Comparison of ENCODE assay signal across 27 mouse cellular contexts in genomic region chr11:77748996-77749395, GRCm38 (mm10). TPM values are rescaled to one million over a fixed set of nuclear protein-coding genes. Genes with fewer than 3 reads are reported as not detected.
DNase-seq lines count a peak whose midpoint lies in the region; ATAC-seq and TF ChIP-seq lines count a peak whose summit lies in the region.
"Had no signal": no experiment of that assay in that cellular context is flagged by ENCODE, and none has a peak within 500 bp of the region (broad histone marks: within the 10 kb centered on the region; RNA-seq: fewer than 3 reads in every experiment).

No protein-coding gene starts in this region.

- H3K9ac ChIP-seq in hindbrain, postnatal 0 days (replicated peaks; ENCODE audit: low read length), result no peak overlapping the region
- no peak overlapping the region for H3K9ac ChIP-seq in hindbrain, embryonic 16.5 days (ENCODE audit: low read depth, low read length)
- no peak overlapping the region for H3K9ac ChIP-seq in midbrain, postnatal 0 days (replicated peaks; ENCODE audit: low read length, poor library complexity, severe bottlenecking)
- H3K9ac ChIP-seq in midbrain, embryonic 16.5 days (ENCODE audit: low read depth, low read length), result no peak overlapping the region
- H3K9ac ChIP-seq: embryonic facial prominence, embryonic 13.5 days; embryonic facial prominence, embryonic 15.5 days; forebrain, embryonic 12.5 days had no signal

- 51% methylated on average over 5 of the region's 5 CpGs for WGBS in hindbrain, postnatal 0 days
- WGBS in hindbrain, embryonic 16.5 days, result 69% methylated on average over 5 of the region's 5 CpGs
- 77% methylated on average over 5 of the region's 5 CpGs for WGBS in midbrain, postnatal 0 days
- WGBS in midbrain, embryonic 16.5 days, result 77% methylated on average over 5 of the region's 5 CpGs

- H3K36me3 ChIP-seq in hindbrain, postnatal 0 days (ENCODE audit: insufficient read depth, low read length), result no peaks in the 10 kb centered on the region
- no peaks in the 10 kb centered on the region for H3K36me3 ChIP-seq in hindbrain, embryonic 16.5 days (ENCODE audit: control insufficient read depth, insufficient read depth, low read length)
- no peaks in the 10 kb centered on the region for H3K36me3 ChIP-seq in midbrain, postnatal 0 days (ENCODE audit: insufficient read depth, low read length)
- no peaks in the 10 kb centered on the region for H3K36me3 ChIP-seq in midbrain, embryonic 16.5 days (ENCODE audit: control insufficient read depth, insufficient read depth, low read length)
- H3K36me3 ChIP-seq: embryonic facial prominence, embryonic 13.5 days; embryonic facial prominence, embryonic 15.5 days; forebrain, embryonic 10.5 days; forebrain, embryonic 12.5 days had no signal

- no peaks in the 10 kb centered on the region for H3K27me3 ChIP-seq in hindbrain, postnatal 0 days (ENCODE audit: insufficient read depth, low read length)
- no peaks in the 10 kb centered on the region for H3K27me3 ChIP-seq in hindbrain, embryonic 16.5 days (replicated peaks; ENCODE audit: control insufficient read depth, insufficient read depth, low read length)
- no peaks in the 10 kb centered on the region for H3K27me3 ChIP-seq in midbrain, postnatal 0 days (ENCODE audit: insufficient read depth, low read length)
- H3K27me3 ChIP-seq in midbrain, embryonic 16.5 days (ENCODE audit: control insufficient read depth, insufficient read depth, low read depth, low read length), result no peaks in the 10 kb centered on the region
- H3K27me3 ChIP-seq: embryonic facial prominence, embryonic 13.5 days; embryonic facial prominence, embryonic 15.5 days; forebrain, embryonic 12.5 days had no signal

- TF ChIP-seq CTCF in hindbrain, postnatal 0 days (IDR thresholded peaks at IDR 0.05; ENCODE audit: low read depth), result no peak
- TF ChIP-seq CTCF in midbrain, postnatal 0 days (IDR thresholded peaks at IDR 0.05), result no peak

- no peak overlapping the region for H3K4me3 ChIP-seq in hindbrain, postnatal 0 days (ENCODE audit: low read length)
- no peak overlapping the region for H3K4me3 ChIP-seq in hindbrain, embryonic 16.5 days (ENCODE audit: low read length)
- no peak overlapping the region for H3K4me3 ChIP-seq in midbrain, postnatal 0 days (ENCODE audit: low read depth, low read length)
- no peak overlapping the region for H3K4me3 ChIP-seq in midbrain, embryonic 16.5 days (ENCODE audit: low read depth, low read length)
- H3K4me3 ChIP-seq: embryonic facial prominence, embryonic 13.5 days; embryonic facial prominence, embryonic 15.5 days; erythroblast, embryonic 14.5 days; forebrain, embryonic 10.5 days; forebrain, embryonic 12.5 days had no signal

- no peak for ATAC-seq in hindbrain, postnatal 0 days
- no peak for ATAC-seq in hindbrain, embryonic 16.5 days
- no peak for ATAC-seq in midbrain, postnatal 0 days (ENCODE audit: low FRiP score)
- ATAC-seq in midbrain, embryonic 16.5 days, result no peak
- ATAC-seq: forebrain, embryonic 14.5 days; forebrain, embryonic 16.5 days had no signal

- no peaks in the 10 kb centered on the region for H3K4me1 ChIP-seq in hindbrain, postnatal 0 days (ENCODE audit: insufficient read depth, low read length)
- no peaks in the 10 kb centered on the region for H3K4me1 ChIP-seq in hindbrain, embryonic 16.5 days (ENCODE audit: control insufficient read depth, insufficient read depth, low read depth, low read length)
- no peaks in the 10 kb centered on the region for H3K4me1 ChIP-seq in midbrain, postnatal 0 days (ENCODE audit: insufficient read depth, low read length)
- no peaks in the 10 kb centered on the region for H3K4me1 ChIP-seq in midbrain, embryonic 16.5 days (ENCODE audit: control insufficient read depth, insufficient read depth, low read length)
- H3K4me1 ChIP-seq: embryonic facial prominence, embryonic 13.5 days; embryonic facial prominence, embryonic 15.5 days; forebrain, embryonic 10.5 days; forebrain, embryonic 12.5 days had no signal

- no peak overlapping the region for H3K4me2 ChIP-seq in hindbrain, postnatal 0 days (ENCODE audit: low read depth, low read length)
- H3K4me2 ChIP-seq in hindbrain, embryonic 16.5 days (ENCODE audit: low read length), result no peak overlapping the region
- no peak overlapping the region for H3K4me2 ChIP-seq in midbrain, postnatal 0 days (ENCODE audit: low read depth, low read length, poor library complexity, severe bottlenecking)
- H3K4me2 ChIP-seq in midbrain, embryonic 16.5 days (ENCODE audit: low read length), result no peak overlapping the region
- H3K4me2 ChIP-seq: embryonic facial prominence, embryonic 13.5 days; embryonic facial prominence, embryonic 15.5 days; forebrain, embryonic 12.5 days had no signal

- H3K27ac ChIP-seq in hindbrain, postnatal 0 days, result no peak overlapping the region
- H3K27ac ChIP-seq in hindbrain, embryonic 16.5 days (ENCODE audit: low read depth, low read length), result no peak overlapping the region
- H3K27ac ChIP-seq in midbrain, postnatal 0 days (ENCODE audit: low read depth, low read length), result no peak overlapping the region
- H3K27ac ChIP-seq in midbrain, embryonic 16.5 days (ENCODE audit: low read length), result no peak overlapping the region
- H3K27ac ChIP-seq: embryonic facial prominence, embryonic 13.5 days; embryonic facial prominence, embryonic 15.5 days; forebrain, embryonic 10.5 days; forebrain, embryonic 12.5 days had no signal

- DNase-seq in adrenal gland, postnatal 14 days, result peak; percentile 59
- no peak for DNase-seq in adrenal gland, postnatal 25 days
- peak; percentile 33 for DNase-seq in hindbrain, postnatal 0 days (ENCODE audit: low spot score)
- DNase-seq in midbrain, postnatal 0 days (ENCODE audit: low spot score), result peak; percentile 27
- DNase-seq: adrenal gland, adult 8-10 months; cerebellum, adult 11 months; cerebellum, adult 18-20 months; cerebellum, adult 8-10 months; cerebellum, postnatal 14 days; cerebellum, postnatal 36 days; embryo, embryonic 11 days had no signal

- no peaks in the 10 kb centered on the region for H3K9me3 ChIP-seq in hindbrain, postnatal 0 days (ENCODE audit: low read length)
- H3K9me3 ChIP-seq in hindbrain, embryonic 16.5 days (ENCODE audit: control insufficient read depth, low read length), result no peaks in the 10 kb centered on the region
- H3K9me3 ChIP-seq in midbrain, postnatal 0 days (ENCODE audit: low read length), result no peaks in the 10 kb centered on the region
- H3K9me3 ChIP-seq in midbrain, embryonic 16.5 days (replicated peaks; ENCODE audit: control insufficient read depth, low read length, poor library complexity, severe bottlenecking), result no peaks in the 10 kb centered on the region
- H3K9me3 ChIP-seq: embryonic facial prominence, embryonic 13.5 days; embryonic facial prominence, embryonic 15.5 days; forebrain, embryonic 10.5 days; forebrain, embryonic 12.5 days had no signal

RNA-seq across cellular contexts. Expression of gene Myo18a, which starts 14.1 kb away (rescaled TPM):
- 57.6 and 62.5 TPM in 2 replicates for total RNA-seq in adrenal gland, postnatal 14 days (2021)
- total RNA-seq in adrenal gland, postnatal 25 days (2021), result 60.7 and 84.2 TPM in 2 replicates
- 64.6 and 68.8 TPM in 2 replicates for total RNA-seq in hindbrain, postnatal 0 days (2014; rRNA removed)
- polyA plus RNA-seq in hindbrain, postnatal 0 days (2015; fragmentation: Nextera tagmentation; extraction: Ambion mirVana), result 28.2 and 29.8 TPM in 2 replicates
- 35.1 and 44.0 TPM in 2 replicates for polyA plus RNA-seq in hindbrain, embryonic 16.5 days (2015; fragmentation: Nextera tagmentation; extraction: Ambion mirVana)
- total RNA-seq in midbrain, postnatal 0 days (2014; rRNA removed), result 74.2 and 82.0 TPM in 2 replicates
- 30.4 and 35.0 TPM in 2 replicates for polyA plus RNA-seq in midbrain, postnatal 0 days (2015; fragmentation: Nextera tagmentation; extraction: Ambion mirVana)
- polyA plus RNA-seq in midbrain, embryonic 16.5 days (2015; fragmentation: Nextera tagmentation; extraction: Ambion mirVana), result 46.8 and 55.4 TPM in 2 replicates

RNA-seq across cellular contexts. Expression of gene Cryba1, which starts 23.9 kb away (rescaled TPM):
- not detected in 2 replicates for total RNA-seq in adrenal gland, postnatal 14 days (2021)
- total RNA-seq in adrenal gland, postnatal 25 days (2021), result not detected in 2 replicates
- total RNA-seq in hindbrain, postnatal 0 days (2014; rRNA removed), result 1.5 TPM in 1 of 2 replicates, not detected in the other
- polyA plus RNA-seq in hindbrain, postnatal 0 days (2015; fragmentation: Nextera tagmentation; extraction: Ambion mirVana), result 0.49 and 0.51 TPM in 2 replicates
- polyA plus RNA-seq in hindbrain, embryonic 16.5 days (2015; fragmentation: Nextera tagmentation; extraction: Ambion mirVana), result 0.20 and 0.21 TPM in 2 replicates
- total RNA-seq in midbrain, postnatal 0 days (2014; rRNA removed), result not detected in 2 replicates
- polyA plus RNA-seq in midbrain, postnatal 0 days (2015; fragmentation: Nextera tagmentation; extraction: Ambion mirVana), result 0.21 TPM in 1 of 2 replicates, not detected in the other
- polyA plus RNA-seq in midbrain, embryonic 16.5 days (2015; fragmentation: Nextera tagmentation; extraction: Ambion mirVana), result 0.24 and 0.47 TPM in 2 replicates
- total RNA-seq: adrenal gland, adult 18-20 months; adrenal gland, adult 8-10 months; adrenal gland, postnatal 4 days; common myeloid progenitor, adult 5-6 weeks; ES-E14; MEL had no signal
- polyA plus RNA-seq: embryonic facial prominence, embryonic 13.5 days; erythroblast, embryonic 14.5 days had no signal

RNA-seq across cellular contexts. Expression of gene Gm10277, which starts 38.6 kb away (rescaled TPM):
- total RNA-seq in adrenal gland, postnatal 14 days (2021), result not detected in 2 replicates
- total RNA-seq in adrenal gland, postnatal 25 days (2021), result not detected in 2 replicates
- not detected in 2 replicates for total RNA-seq in hindbrain, postnatal 0 days (2014; rRNA removed)
- 0.69 and 0.91 TPM in 2 replicates for polyA plus RNA-seq in hindbrain, postnatal 0 days (2015; fragmentation: Nextera tagmentation; extraction: Ambion mirVana)
- polyA plus RNA-seq in hindbrain, embryonic 16.5 days (2015; fragmentation: Nextera tagmentation; extraction: Ambion mirVana), result 1.6 and 1.7 TPM in 2 replicates
- total RNA-seq in midbrain, postnatal 0 days (2014; rRNA removed), result not detected in 2 replicates
- 0.44 and 1.0 TPM in 2 replicates for polyA plus RNA-seq in midbrain, postnatal 0 days (2015; fragmentation: Nextera tagmentation; extraction: Ambion mirVana)
- 2.0 and 2.5 TPM in 2 replicates for polyA plus RNA-seq in midbrain, embryonic 16.5 days (2015; fragmentation: Nextera tagmentation; extraction: Ambion mirVana)
- total RNA-seq: adrenal gland, adult 18-20 months; adrenal gland, adult 8-10 months; adrenal gland, postnatal 4 days had no signal
- polyA plus RNA-seq: brain, embryonic 14.5 days; erythroblast, embryonic 14.5 days; frontal cortex, adult 2 months had no signal
